Mouse (Mus musculus) hindbrain, embryonic 14.5 days (tissue): ENCODE measurements around the gene Myadm. TPM values are rescaled to one million over a fixed set of nuclear protein-coding genes. Genes with fewer than 3 reads are reported as not detected.

Experiments used
- ATAC-seq: fragments of 200-750 bp; cut with Nextera tagmentation; 2 replicates; pipeline ENCODE4 v1.8.0; 2017; ENCODE audit warnings: moderate number of reproducible peaks, mild to moderate bottlenecking, moderate TSS enrichment, moderate library complexity; ENCODE audit not compliant: low FRiP score
- DNase-seq: peaks from one replicate; pipeline ENCODE4 v3.0.0-alpha.2; 2015; ENCODE audit warnings: low spot score
- H3K27ac ChIP-seq: fragments of 300-500 bp; sonication (generic); 2 replicates; pipeline ENCODE4 v1.5.1; 2014; ENCODE audit warnings: mild to moderate bottlenecking, moderate library complexity
- H3K27me3 ChIP-seq: fragments of 300-500 bp; sonication (generic); 2 replicates; pipeline ENCODE4 v1.6.1; 2014; ENCODE audit warnings: mild to moderate bottlenecking, low read length, mixed read lengths; ENCODE audit not compliant: control insufficient read depth, insufficient read depth
- H3K36me3 ChIP-seq: fragments of 300-500 bp; sonication (generic); replicated peaks from 2 replicates; pipeline ENCODE4 v1.6.1; 2014; ENCODE audit not compliant: control insufficient read depth, insufficient read depth
- H3K4me1 ChIP-seq: fragments of 300-500 bp; sonication (generic); replicated peaks from 2 replicates; pipeline ENCODE4 v1.6.1; 2014; ENCODE audit warnings: antibody characterized with exemption, low read length, mixed read lengths; ENCODE audit not compliant: control insufficient read depth, insufficient read depth
- H3K4me2 ChIP-seq: fragments of 300-500 bp; sonication (generic); replicated peaks from 2 replicates; pipeline ENCODE4 v1.6.1; 2014; ENCODE audit warnings: mild to moderate bottlenecking, moderate library complexity
- H3K4me3 ChIP-seq: fragments of 300-500 bp; sonication (generic); replicated peaks from 2 replicates; pipeline ENCODE4 v1.5.1; 2014; ENCODE audit warnings: mild to moderate bottlenecking, low read length
- H3K9ac ChIP-seq: fragments of 300-500 bp; sonication (generic); 2 replicates; pipeline ENCODE4 v1.6.1; 2014
- H3K9me3 ChIP-seq: fragments of 300-500 bp; sonication (generic); 2 replicates; pipeline ENCODE4 v1.6.1; 2016; ENCODE audit warnings: low read length; ENCODE audit not compliant: control insufficient read depth
- WGBS: fragments of 180-500 bp; shearing (Covaris S2); extraction: QIAGEN DNeasy Blood & Tissue Kit; methylation state at CpG from one replicate; pipeline ENCODE4 v1.1.7; 2014; 5-methylcytosine and 5-hydroxymethylcytosine counted together
- polyA plus RNA-seq: library from polyadenylated mRNA; unstranded; fragments of >200 nt; fragmentation: Nextera tagmentation; extraction: Ambion mirVana; gene quantifications from 2 replicates; pipeline ENCODE4 v1.2.1, GENCODE M21; 2014

Gene Myadm
- polyA plus RNA-seq, 1 experiment from 2014 or later, result 40.1 TPM

GRCm38 (mm10) chr7:3331171-3331570, 42.3 kb downstream of the Myadm start:
- H3K36me3 ChIP-seq, result no peaks in the 10 kb centered on the region
- H3K27me3 ChIP-seq, result no peaks in the 10 kb centered on the region
- ATAC-seq (no peak), DNase-seq (no peak)
- peaks cover 11% of the 10 kb centered on the region for H3K4me1 ChIP-seq
- peak overlapping the region; percentile 77 for H3K4me3 ChIP-seq
- H3K9me3 ChIP-seq, result no peaks in the 10 kb centered on the region
- H3K4me2 ChIP-seq, result peak overlapping the region; percentile 75
- no peak overlapping the region; the same call in 1 of the 2 replicates for H3K9ac ChIP-seq
- H3K27ac ChIP-seq, result no peak overlapping the region
- 54% methylated on average over 6 of the region's 6 CpGs for WGBS

GRCm38 (mm10) chr7:3331581-3332223, 42.8 kb downstream of the Myadm start:
- Histone ChIP-seq H3K4me3 (peak overlapping the region; percentile 77), H3K4me1 (peaks cover 11% of the 10 kb centered on the region), H3K9ac (peak overlapping the region; percentile 85), H3K36me3 (no peaks in the 10 kb centered on the region), H3K27ac (peak overlapping the region; percentile 88), H3K9me3 (no peaks in the 10 kb centered on the region), H3K27me3 (no peaks in the 10 kb centered on the region), H3K4me2 (peak overlapping the region; percentile 75)
- peak; percentile 78 for DNase-seq
- 0% methylated on average over 24 of the region's 27 CpGs for WGBS
- ATAC-seq, result peak; percentile 90

GRCm38 (mm10) chr7:3332224-3332615, 43.3 kb downstream of the Myadm start:
- Histone ChIP-seq H3K9me3 (no peaks in the 10 kb centered on the region), H3K36me3 (no peaks in the 10 kb centered on the region), H3K4me2 (peak overlapping the region; percentile 75), H3K4me1 (peaks cover 11% of the 10 kb centered on the region), H3K27me3 (no peaks in the 10 kb centered on the region), H3K4me3 (peak overlapping the region; percentile 77), H3K9ac (peak overlapping the region; percentile 85), H3K27ac (peak overlapping the region; percentile 88)
- ATAC-seq (peak; percentile 25; the same call in 1 of the 2 replicates), DNase-seq (peak; percentile 41)
- WGBS, result 0% methylated on average over 4 of the region's 4 CpGs

- Histone ChIP-seq H3K27me3 (no peaks in the 10 kb centered on the region), H3K9ac (peak within 1 kb of the TSS; percentile 85), H3K9me3 (no peaks in the 10 kb centered on the region), H3K36me3 (no peaks in the 10 kb centered on the region), H3K4me1 (peaks cover 11% of the 10 kb centered on the region), H3K27ac (peak within 1 kb of the TSS; percentile 88), H3K4me3 (peak within 1 kb of the TSS; percentile 77), H3K4me2 (peak within 1 kb of the TSS; percentile 75)
- peak; percentile 77 for ATAC-seq
- DNase-seq, result peak; percentile 71
- WGBS, result under 1% methylated on average over 63 of the region's 65 CpGs
Observed at GRCm38 (mm10) chr7:3332619-3333521, 44.0 kb downstream of the Myadm start, which contains the start of gene Cacng7. Cacng7 (plus strand) TSS chr7:3332955.

- Histone ChIP-seq H3K9me3 (no peaks in the 10 kb centered on the region), H3K4me2 (peak overlapping the region; percentile 75), H3K4me3 (peak overlapping the region; percentile 77), H3K4me1 (peaks cover 11% of the 10 kb centered on the region), H3K27me3 (no peaks in the 10 kb centered on the region), H3K9ac (peak overlapping the region; percentile 85), H3K36me3 (peaks cover 3% of the 10 kb centered on the region), H3K27ac (0 out of 2 replicates have a peak overlapping the region, but pooled peaks have one; percentile 88)
- DNase-seq (no peak), ATAC-seq (no peak)
- 5% methylated on average over 5 of the region's 5 CpGs for WGBS
Observed at GRCm38 (mm10) chr7:3333542-3333941, 44.7 kb downstream of the Myadm start.

GRCm38 (mm10) chr7:3336412-3336811, 47.5 kb downstream of the Myadm start:
- 70% methylated on average over 17 of the region's 17 CpGs for WGBS

GRCm38 (mm10) chr7:3338286-3338935, 49.5 kb downstream of the Myadm start:
- Histone ChIP-seq H3K36me3 (peaks cover 44% of the 10 kb centered on the region), H3K9me3 (no peaks in the 10 kb centered on the region), H3K27me3 (no peaks in the 10 kb centered on the region), H3K9ac (no peak overlapping the region), H3K4me2 (no peak overlapping the region), H3K4me1 (peaks cover 11% of the 10 kb centered on the region), H3K27ac (no peak overlapping the region), H3K4me3 (no peak overlapping the region)
- 89% methylated on average over 11 of the region's 11 CpGs for WGBS
- ATAC-seq, result no peak
- DNase-seq, result no peak

More at GRCm38 (mm10) chr7:3336412-3336811, 47.5 kb downstream of the Myadm start:
- no peak overlapping the region for H3K9ac ChIP-seq
- peaks cover 28% of the 10 kb centered on the region for H3K36me3 ChIP-seq
- H3K9me3 ChIP-seq, result no peaks in the 10 kb centered on the region
- H3K27me3 ChIP-seq, result no peaks in the 10 kb centered on the region
- peaks cover 11% of the 10 kb centered on the region for H3K4me1 ChIP-seq
- no peak overlapping the region for H3K4me2 ChIP-seq
- H3K27ac ChIP-seq, result no peak overlapping the region
- no peak overlapping the region for H3K4me3 ChIP-seq
- DNase-seq (no peak), ATAC-seq (no peak)

GRCm38 (mm10) chr7:3339010-3339409, 50.1 kb downstream of the Myadm start:
- no peak overlapping the region for H3K27ac ChIP-seq
- no peak for DNase-seq
- no peak overlapping the region for H3K4me3 ChIP-seq
- peaks cover 49% of the 10 kb centered on the region for H3K36me3 ChIP-seq
- ATAC-seq, result no peak
- peaks cover 5% of the 10 kb centered on the region; the same call in 1 of the 2 replicates for H3K4me1 ChIP-seq
- WGBS, result 95% methylated on average over 11 of the region's 11 CpGs
- no peak overlapping the region for H3K4me2 ChIP-seq
- no peak overlapping the region for H3K9ac ChIP-seq
- no peaks in the 10 kb centered on the region for H3K27me3 ChIP-seq
- no peaks in the 10 kb centered on the region for H3K9me3 ChIP-seq

- Histone ChIP-seq H3K36me3 (peaks cover 82% of the 10 kb centered on the region), H3K27me3 (no peaks in the 10 kb centered on the region)
- no peak for DNase-seq
Observed at GRCm38 (mm10) chr7:3343861-3344260, 55.0 kb downstream of the Myadm start.

More at GRCm38 (mm10) chr7:3343861-3344260, 55.0 kb downstream of the Myadm start:
- Histone ChIP-seq H3K4me3 (no peak overlapping the region), H3K9ac (no peak overlapping the region), H3K9me3 (no peaks in the 10 kb centered on the region), H3K27ac (no peak overlapping the region), H3K4me2 (no peak overlapping the region), H3K4me1 (no peaks in the 10 kb centered on the region)
- no peak for ATAC-seq
- 96% methylated on average over 3 of the region's 3 CpGs for WGBS
